Mouse (Mus musculus): Measurements from ENCODE around the gene Msi1.

Gene Msi1

GRCm38 (mm10) chr5:115469791-115470190 lies 40.4 kb downstream of the Msi1 start:
- Histone ChIP-seq H3K27me3 (ENCODE audit: insufficient read depth, low read length) (no peaks in the 10 kb centered on the region), H3K4me1 (replicated peaks; ENCODE audit: low read depth, low read length) (peaks cover 78% of the 10 kb centered on the region), H3K9me3 (ENCODE audit: low read length) (no peaks in the 10 kb centered on the region), H3K4me3 (replicated peaks; ENCODE audit: low read length) (0 out of 2 replicates have a peak overlapping the region, but pooled peaks have one; percentile 49), H3K36me3 (ENCODE audit: insufficient read depth, low read length) (peaks cover 86% of the 10 kb centered on the region)
- TF ChIP-seq NANOG (IDR thresholded peaks at IDR 0.05; ENCODE audit: borderline replicate concordance, low read length): no peak
- no peak for TF ChIP-seq POU5F1 (IDR thresholded peaks at IDR 0.05; ENCODE audit: borderline replicate concordance, low read length)
- no peak for TF ChIP-seq CTCF (conservative IDR thresholded peaks at IDR 0.05; ENCODE audit: low read length)

- peak overlapping the region; percentile 49 for H3K4me3 ChIP-seq (replicated peaks; ENCODE audit: low read length)
- H3K4me1 ChIP-seq (replicated peaks; ENCODE audit: low read depth, low read length): peaks cover 85% of the 10 kb centered on the region
- H3K27me3 ChIP-seq (ENCODE audit: insufficient read depth, low read length): no peaks in the 10 kb centered on the region
- peaks cover 91% of the 10 kb centered on the region for H3K36me3 ChIP-seq (ENCODE audit: insufficient read depth, low read length)
- H3K9me3 ChIP-seq (ENCODE audit: low read length): no peaks in the 10 kb centered on the region
- TF ChIP-seq CTCF (conservative IDR thresholded peaks at IDR 0.05; ENCODE audit: low read length) (peak; percentile 39), NANOG (IDR thresholded peaks at IDR 0.05; ENCODE audit: borderline replicate concordance, low read length) (no peak), POU5F1 (IDR thresholded peaks at IDR 0.05; ENCODE audit: borderline replicate concordance, low read length) (no peak)
Measured at GRCm38 (mm10) chr5:115470766-115471531, 41.5 kb downstream of the Msi1 start.

- Histone ChIP-seq H3K9me3 (ENCODE audit: low read length) (no peaks in the 10 kb centered on the region), H3K4me1 (replicated peaks; ENCODE audit: low read depth, low read length) (peaks cover 86% of the 10 kb centered on the region), H3K36me3 (ENCODE audit: insufficient read depth, low read length) (peaks cover 77% of the 10 kb centered on the region), H3K4me3 (replicated peaks; ENCODE audit: low read length) (no peak overlapping the region), H3K27me3 (ENCODE audit: insufficient read depth, low read length) (no peaks in the 10 kb centered on the region)
- no peak for TF ChIP-seq NANOG (IDR thresholded peaks at IDR 0.05; ENCODE audit: borderline replicate concordance, low read length)
- TF ChIP-seq CTCF (conservative IDR thresholded peaks at IDR 0.05; ENCODE audit: low read length): peak; percentile 51
- TF ChIP-seq POU5F1 (IDR thresholded peaks at IDR 0.05; ENCODE audit: borderline replicate concordance, low read length): no peak
Measured at GRCm38 (mm10) chr5:115473191-115473590, 43.8 kb downstream of the Msi1 start.

- H3K4me1 ChIP-seq (replicated peaks; ENCODE audit: low read depth, low read length): peaks cover 81% of the 10 kb centered on the region
- H3K36me3 ChIP-seq (ENCODE audit: insufficient read depth, low read length): peaks cover 69% of the 10 kb centered on the region
- H3K9me3 ChIP-seq (ENCODE audit: low read length): no peaks in the 10 kb centered on the region
- TF ChIP-seq POU5F1 (IDR thresholded peaks at IDR 0.05; ENCODE audit: borderline replicate concordance, low read length): no peak
- 0 out of 2 replicates have a peak, but pooled peaks have one; percentile 15 for TF ChIP-seq CTCF (conservative IDR thresholded peaks at IDR 0.05; ENCODE audit: low read length)
- H3K27me3 ChIP-seq (ENCODE audit: insufficient read depth, low read length): no peaks in the 10 kb centered on the region
- H3K4me3 ChIP-seq (replicated peaks; ENCODE audit: low read length): 0 out of 2 replicates have a peak overlapping the region, but pooled peaks have one; percentile 0
Measured at GRCm38 (mm10) chr5:115474174-115474828, 44.9 kb downstream of the Msi1 start.

GRCm38 (mm10) chr5:115475337-115476106 lies 46.1 kb downstream of the Msi1 start:
- TF ChIP-seq NANOG (IDR thresholded peaks at IDR 0.05; ENCODE audit: borderline replicate concordance, low read length) (no peak), POU5F1 (IDR thresholded peaks at IDR 0.05; ENCODE audit: borderline replicate concordance, low read length) (no peak), CTCF (conservative IDR thresholded peaks at IDR 0.05; ENCODE audit: low read length) (no peak)
- peak overlapping the region; percentile 75 for H3K4me3 ChIP-seq (replicated peaks; ENCODE audit: low read length)
- H3K4me1 ChIP-seq (replicated peaks; ENCODE audit: low read depth, low read length): peaks cover 84% of the 10 kb centered on the region
- H3K9me3 ChIP-seq (ENCODE audit: low read length): no peaks in the 10 kb centered on the region
- H3K27me3 ChIP-seq (ENCODE audit: insufficient read depth, low read length): no peaks in the 10 kb centered on the region
- peaks cover 58% of the 10 kb centered on the region for H3K36me3 ChIP-seq (ENCODE audit: insufficient read depth, low read length)

GRCm38 (mm10) chr5:115476107-115476727 lies 46.8 kb downstream of the Msi1 start:
- Histone ChIP-seq H3K4me1 (replicated peaks; ENCODE audit: low read depth, low read length) (peaks cover 83% of the 10 kb centered on the region), H3K9me3 (ENCODE audit: low read length) (no peaks in the 10 kb centered on the region), H3K36me3 (ENCODE audit: insufficient read depth, low read length) (peaks cover 52% of the 10 kb centered on the region), H3K27me3 (ENCODE audit: insufficient read depth, low read length) (no peaks in the 10 kb centered on the region), H3K4me3 (replicated peaks; ENCODE audit: low read length) (peak overlapping the region; percentile 75)
- TF ChIP-seq NANOG (IDR thresholded peaks at IDR 0.05; ENCODE audit: borderline replicate concordance, low read length) (no peak), POU5F1 (IDR thresholded peaks at IDR 0.05; ENCODE audit: borderline replicate concordance, low read length) (peak; percentile 90), CTCF (conservative IDR thresholded peaks at IDR 0.05; ENCODE audit: low read length) (no peak)

- TF ChIP-seq NANOG (IDR thresholded peaks at IDR 0.05; ENCODE audit: borderline replicate concordance, low read length) (0 out of 2 replicates have a peak, but pooled peaks have one; percentile 18), POU5F1 (IDR thresholded peaks at IDR 0.05; ENCODE audit: borderline replicate concordance, low read length) (no peak), CTCF (conservative IDR thresholded peaks at IDR 0.05; ENCODE audit: low read length) (no peak)
- H3K4me1 ChIP-seq (replicated peaks; ENCODE audit: low read depth, low read length): peaks cover 79% of the 10 kb centered on the region
Measured at GRCm38 (mm10) chr5:115479561-115479960, 50.2 kb downstream of the Msi1 start.

More at GRCm38 (mm10) chr5:115479561-115479960, 50.2 kb downstream of the Msi1 start:
- peak overlapping the region; percentile 77 for H3K4me3 ChIP-seq (replicated peaks; ENCODE audit: low read length)
- peaks cover 18% of the 10 kb centered on the region for H3K36me3 ChIP-seq (ENCODE audit: insufficient read depth, low read length)
- no peaks in the 10 kb centered on the region for H3K9me3 ChIP-seq (ENCODE audit: low read length)
- peaks cover 6% of the 10 kb centered on the region for H3K27me3 ChIP-seq (ENCODE audit: insufficient read depth, low read length)

All from E14TG2a.4 (cell line).